Mouse (Mus musculus): ENCODE data around the gene Pex11b.
A peak's percentile ranks its signal among the peaks of the same experiment; 100 is the strongest.
"Not testable (repeated sequence)": the region's sequence is repeated elsewhere in the genome, so short reads cannot be mapped to it uniquely, and the experiment has no call there.

Gene Pex11b

GRCm38 (mm10) chr3:96634928-96635879, at the start of gene Pex11b, which contains the start of gene Gm42957:
Gene Pex11b, plus strand, starts transcription at chr3:96635376.
Gene Gm42957, plus strand, starts transcription at chr3:96635474.
- peak; percentile 85 for DNase-seq

DNA sequence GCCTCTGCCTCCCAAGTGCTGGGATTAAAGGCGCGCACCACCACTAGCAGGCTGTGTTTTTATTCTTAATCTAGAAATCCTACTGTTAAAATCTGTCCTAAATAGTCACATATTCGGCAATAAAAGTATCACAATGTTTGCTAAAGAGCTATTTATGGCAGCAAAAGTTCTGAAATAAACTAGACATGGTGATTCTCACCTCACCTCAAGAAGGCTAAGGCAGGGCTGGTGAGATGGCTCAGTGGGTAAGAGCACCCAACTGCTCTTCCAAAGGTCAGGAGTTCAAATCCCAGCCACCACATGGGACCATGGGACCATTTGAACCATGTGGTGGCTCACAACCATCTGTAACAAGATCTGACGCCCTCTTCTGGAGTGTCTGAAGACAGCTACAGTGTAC, 44.5 kb upstream of the Pex11b start:
- peak; percentile 17 for DNase-seq

- DNase-seq = peak; percentile 71
These were observed 41.8 kb upstream of the Pex11b start for GRCm38 (mm10) chr3:96593374-96593773.

GRCm38 (mm10) chr3:96593790-96594560, 41.2 kb upstream of the Pex11b start, which contains the start of gene Polr3gl:
Gene Polr3gl, minus strand, starts transcription at chr3:96594181.
- peak; percentile 97 for DNase-seq

GRCm38 (mm10) chr3:96594851-96595250, 40.3 kb upstream of the Pex11b start:
- peak; percentile 51 for DNase-seq

DNA sequence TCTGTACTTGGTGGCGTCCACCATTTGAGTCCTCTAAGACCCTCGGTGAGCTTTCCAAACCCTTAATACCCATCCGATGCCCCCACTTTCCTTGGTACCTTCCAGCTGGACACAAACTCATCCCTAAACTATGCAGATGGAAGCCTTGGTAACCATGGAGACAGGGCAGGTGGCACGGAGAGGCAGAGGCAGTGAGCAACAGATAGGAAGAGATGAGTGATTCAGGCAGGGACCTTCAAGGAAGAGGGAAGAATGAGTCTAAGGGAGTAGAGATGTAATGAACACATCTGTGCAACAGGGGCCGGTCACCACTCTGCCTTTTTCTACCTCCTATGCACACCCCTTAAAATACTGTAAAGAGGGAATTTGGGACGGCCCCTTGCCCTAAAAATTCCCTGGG, 39.5 kb upstream of the Pex11b start:
- DNase-seq = peak; percentile 76

DNA sequence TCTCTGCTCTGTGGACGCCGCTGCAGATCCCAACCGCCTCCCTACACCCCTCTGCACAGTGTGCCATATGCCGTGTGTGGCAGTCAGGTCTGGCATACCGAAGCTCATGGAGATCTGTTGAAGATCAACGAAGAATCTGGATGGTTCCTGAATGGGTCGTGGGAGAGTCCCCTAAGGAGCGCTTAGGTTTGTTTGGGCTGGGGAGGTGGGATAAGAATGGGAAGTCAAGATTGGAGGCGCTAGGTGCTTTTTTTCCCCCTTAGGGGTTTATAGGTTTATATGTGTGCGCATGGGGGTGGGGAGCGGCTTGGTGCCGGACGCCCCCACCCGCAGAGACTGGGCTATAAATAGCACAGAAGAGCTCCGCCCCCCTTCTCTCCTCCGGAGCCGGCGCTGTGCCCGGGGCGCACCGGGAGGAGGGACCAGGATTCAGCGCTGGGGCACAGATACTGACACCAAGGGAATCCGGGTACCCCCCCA, 38.9 kb upstream of the Pex11b start, which contains the start of gene Ankrd34a:
TSS of gene Ankrd34a (plus strand) at position 409 of the 480 bp plus-strand sequence.
- peak; percentile 93 for DNase-seq

GRCm38 (mm10) chr3:96596855-96597254, 38.3 kb upstream of the Pex11b start:
- DNase-seq = peak; percentile 75

DNA sequence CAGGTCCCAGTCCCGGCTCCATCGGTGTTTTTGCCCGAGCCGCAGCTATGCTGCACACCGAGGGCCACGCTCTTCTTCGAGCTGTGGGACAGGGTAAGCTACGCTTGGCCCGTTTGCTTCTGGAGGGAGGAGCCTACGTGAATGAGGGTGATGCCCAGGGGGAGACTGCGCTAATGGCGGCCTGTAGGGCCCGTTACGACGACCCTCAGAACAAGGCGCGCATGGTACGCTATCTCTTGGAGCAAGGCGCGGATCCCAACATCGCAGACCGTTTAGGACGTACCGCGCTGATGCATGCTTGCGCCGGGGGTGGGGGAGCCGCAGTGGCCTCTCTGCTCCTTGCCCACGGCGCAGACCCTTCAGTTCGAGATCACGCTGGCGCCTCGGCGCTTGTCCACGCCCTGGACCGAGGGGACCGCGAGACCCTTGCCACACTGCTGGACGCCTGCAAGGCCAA, 37.7 kb upstream of the Pex11b start:
- DNase-seq = peak; percentile 76

GRCm38 (mm10) chr3:96598156-96599068, 36.8 kb upstream of the Pex11b start:
- peak; percentile 77 for DNase-seq

DNA sequence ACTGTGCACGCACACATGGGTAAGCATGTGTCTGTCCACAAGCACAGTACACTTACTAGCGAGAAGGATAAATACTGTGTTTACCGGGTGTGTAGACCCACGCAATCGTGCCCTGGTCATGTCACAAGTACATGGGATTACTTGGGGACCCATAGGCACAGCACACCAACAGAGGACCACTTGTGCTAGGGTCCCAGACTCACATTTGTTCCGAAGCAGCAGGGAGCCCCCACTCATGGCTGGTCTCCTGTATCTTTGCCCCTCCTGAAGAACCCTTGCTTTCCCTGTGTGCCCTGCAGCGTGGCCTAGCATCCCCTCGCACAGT, 36.1 kb upstream of the Pex11b start:
- DNase-seq = no peak

DNA sequence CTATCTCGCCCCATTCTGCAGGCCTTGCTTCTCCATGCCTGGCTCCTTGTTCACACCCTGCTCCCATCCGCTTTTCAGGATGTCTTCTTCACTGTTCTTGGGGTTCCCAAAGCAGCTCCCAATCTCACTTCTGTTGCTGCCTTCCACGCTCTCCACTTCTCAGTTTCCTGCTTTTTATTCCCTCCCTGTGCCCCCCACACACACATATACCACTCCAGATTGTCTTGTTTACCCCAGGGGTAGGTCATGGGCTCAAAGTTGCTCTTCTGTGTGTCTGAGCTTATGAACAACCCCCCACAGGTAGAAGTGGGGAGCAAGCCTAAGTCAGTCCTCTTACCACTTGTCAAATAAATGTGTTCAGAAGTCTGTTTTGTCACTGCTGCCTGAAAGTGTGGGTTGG, 35.8 kb upstream of the Pex11b start:
- DNase-seq = no peak

DNA sequence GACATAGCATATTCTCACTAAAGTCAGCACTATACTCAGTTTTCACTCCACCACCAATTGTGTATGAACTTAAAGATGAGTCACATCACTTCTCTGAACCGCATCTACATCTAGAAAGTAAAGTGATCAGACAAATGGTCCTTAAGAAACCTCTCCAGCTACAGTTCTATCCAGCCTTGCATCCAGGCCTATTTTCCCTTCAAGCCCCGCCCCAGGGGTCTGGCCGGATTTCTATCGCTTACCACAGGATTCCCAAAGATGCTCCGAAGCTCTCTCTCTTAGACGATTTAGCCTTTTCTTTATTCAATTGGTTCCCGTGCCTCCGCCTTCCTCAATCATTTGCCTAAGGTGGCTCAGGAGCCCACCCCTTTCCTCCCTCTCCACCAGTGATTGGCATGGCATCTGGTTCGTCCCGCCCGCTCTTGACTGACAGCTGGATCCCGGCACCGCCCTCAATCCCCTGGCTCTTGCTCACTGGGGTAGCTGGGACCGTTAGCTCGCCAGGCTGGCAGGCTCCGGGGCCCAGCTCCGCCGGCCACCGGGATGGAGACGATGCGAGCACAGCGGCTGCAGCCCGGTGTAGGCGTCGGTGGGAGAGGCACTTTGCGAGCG, 34.4 kb upstream of the Pex11b start, which contains the start of gene Lix1l:
TSS of gene Lix1l (plus strand) at position 511 of the 612 bp plus-strand sequence.
- DNase-seq = peak; percentile 96

DNA sequence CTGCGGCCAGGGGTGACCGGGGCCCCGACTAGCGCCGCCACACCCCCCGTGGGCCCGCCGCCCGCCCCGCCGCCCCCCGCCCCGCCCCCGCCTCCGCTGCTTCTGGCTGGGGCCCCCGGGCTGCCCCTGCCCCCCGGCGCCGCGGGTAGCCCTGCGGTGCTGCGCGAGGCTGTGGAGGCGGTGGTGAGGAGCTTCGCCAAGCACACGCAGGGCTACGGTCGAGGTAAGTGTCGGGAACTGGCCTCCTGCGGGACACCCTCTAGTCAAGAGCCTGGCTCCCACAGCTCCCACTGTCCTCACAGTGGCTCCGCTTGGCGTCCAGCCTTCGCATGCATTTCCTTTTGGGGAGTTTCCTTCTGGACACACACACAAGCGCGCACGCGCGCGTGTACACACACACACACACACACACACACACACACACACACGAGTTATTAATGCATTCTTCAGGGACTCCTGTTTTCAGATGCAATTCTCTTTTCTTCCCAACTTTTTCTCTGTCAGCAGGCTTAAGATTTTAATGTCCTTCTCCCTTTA, 33.9 kb upstream of the Pex11b start:
- DNase-seq = peak; percentile 84

DNA sequence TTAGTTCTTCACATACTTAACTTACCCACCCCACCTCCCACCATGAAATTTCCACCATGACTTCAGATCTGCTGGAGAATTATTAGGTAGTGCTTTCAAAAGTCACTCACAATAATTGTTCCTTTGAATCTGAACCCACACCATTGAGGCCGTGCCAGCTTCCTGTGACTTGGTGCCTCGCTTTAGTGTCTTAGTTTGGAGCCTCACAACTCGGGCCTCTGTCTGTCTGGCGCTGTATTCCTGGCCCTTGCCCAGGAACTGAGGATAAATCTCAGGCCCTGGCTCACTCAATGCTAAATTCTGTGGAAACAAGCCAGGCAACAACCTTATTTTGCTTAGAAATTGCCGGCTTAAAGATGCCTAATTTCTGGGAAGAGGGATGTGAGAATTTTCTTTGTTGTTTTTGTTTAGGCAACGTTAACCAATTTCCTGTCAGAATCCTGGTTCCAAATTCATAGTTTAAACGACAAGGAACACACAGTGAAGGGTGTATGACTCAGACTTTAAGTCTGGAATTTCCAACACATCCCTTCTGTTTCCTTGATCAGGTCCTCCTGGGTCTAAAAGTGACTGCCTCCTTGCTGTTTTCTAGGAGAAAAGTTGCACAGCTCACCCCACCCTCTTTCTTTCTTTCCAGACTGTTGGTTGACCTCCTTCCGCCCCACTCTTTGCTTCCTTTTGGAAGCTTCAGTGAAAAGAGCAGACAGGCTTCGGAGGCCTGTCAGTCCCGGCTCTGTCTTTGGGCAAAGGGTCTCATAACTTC, 33.1 kb upstream of the Pex11b start:
- peak; percentile 63 for DNase-seq

DNA sequence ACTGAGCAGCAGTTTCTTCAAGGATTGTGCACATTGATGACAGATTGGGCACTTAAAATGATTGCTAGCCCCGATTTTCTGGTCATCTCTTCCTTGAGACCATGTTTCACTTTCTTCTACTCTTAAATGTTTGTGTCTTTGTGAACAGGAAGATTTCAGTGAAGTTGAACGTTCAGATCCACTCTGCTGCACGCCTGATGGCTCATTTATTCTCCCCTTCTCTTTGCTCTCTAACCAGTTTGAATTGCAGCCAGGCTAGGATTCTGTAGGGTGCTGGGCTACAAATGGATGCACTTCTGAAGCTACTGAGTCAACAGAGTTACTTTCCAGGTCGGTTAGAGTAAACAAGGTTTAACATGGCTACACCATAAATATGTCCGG, 32.5 kb upstream of the Pex11b start:
- DNase-seq = no peak

DNA sequence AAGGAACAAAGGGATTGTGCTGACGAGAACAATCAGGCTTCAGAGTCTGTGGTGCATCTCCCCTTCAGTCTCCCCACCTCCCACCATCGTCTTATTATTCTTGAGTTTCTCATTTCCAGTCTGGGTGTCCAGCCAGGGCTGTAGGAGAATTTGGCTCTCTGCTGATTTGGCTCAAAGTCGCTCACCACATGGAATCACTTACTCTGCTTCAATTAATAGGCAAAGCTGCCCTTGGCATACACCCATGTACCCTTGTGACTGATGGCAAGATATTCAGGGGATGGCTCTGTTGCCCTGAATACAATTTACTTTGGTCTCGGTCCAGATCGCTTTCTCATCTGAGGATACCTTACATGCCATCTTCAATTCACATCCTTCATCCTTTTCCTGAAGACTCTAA, 31.9 kb upstream of the Pex11b start:
- peak; percentile 74 for DNase-seq

- DNase-seq = not testable (repeated sequence)
These were observed 29.2 kb upstream of the Pex11b start for GRCm38 (mm10) chr3:96606007-96606406.

- DNase-seq = no peak
These were observed 28.6 kb upstream of the Pex11b start for GRCm38 (mm10) chr3:96606618-96607017.

DNA sequence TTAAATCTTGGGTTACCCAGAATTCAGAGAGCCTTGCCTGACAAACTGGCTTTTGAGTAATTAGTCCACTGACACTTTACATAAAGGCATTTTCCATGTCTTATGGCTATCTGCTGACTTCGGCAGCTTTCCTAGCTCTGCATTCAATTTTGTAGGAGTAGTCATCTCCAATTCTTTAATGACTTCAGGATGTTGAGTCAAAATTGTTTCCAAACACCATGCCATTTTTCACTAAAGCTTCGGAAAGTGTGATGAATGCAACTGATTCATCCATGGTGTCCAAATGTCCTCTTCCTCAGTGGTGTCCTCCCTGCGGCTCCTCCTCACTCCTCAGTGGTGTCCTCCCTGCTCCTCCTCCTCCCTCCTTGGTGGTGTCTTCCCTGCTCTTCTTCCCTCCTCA, 17.2 kb upstream of the Pex11b start:
- no peak for DNase-seq

- no peak for DNase-seq
These were observed 12.0 kb upstream of the Pex11b start for GRCm38 (mm10) chr3:96623201-96623600.

Measured in cerebellum, adult 9-11 months (tissue).